Mouse (Mus musculus): ENCODE measurements around the gene Uggt1. TPM values are rescaled to one million over a fixed set of nuclear protein-coding genes. Genes with fewer than 3 reads are reported as not detected.

The Uggt1 gene
- total and polyA plus RNA-seq, 2 experiments from 2014 or later, result 16.0 to 26.7 TPM

DNA sequence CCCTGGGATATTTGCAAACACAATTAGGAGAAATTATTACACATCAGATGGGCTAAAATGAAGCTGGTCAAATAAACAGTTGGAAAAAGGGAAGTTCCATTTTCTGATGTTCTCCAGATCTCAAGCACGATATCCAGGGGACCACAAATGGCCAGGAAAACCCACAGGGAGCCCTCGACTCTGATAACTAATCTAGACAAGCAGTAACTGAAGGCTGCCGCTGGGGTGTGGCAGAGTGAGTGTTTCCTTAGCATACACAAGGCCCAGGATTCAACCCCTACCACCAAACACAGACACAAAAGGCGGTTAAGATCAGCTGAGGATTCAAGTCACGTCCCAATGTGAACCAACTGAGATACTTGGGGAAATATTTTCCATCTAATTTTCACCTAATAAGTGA lies 64.5 kb downstream of the Uggt1 start:
- Histone ChIP-seq H3K4me2 (ENCODE audit: low read depth, low read length) (no peak overlapping the region), H3K27ac (ENCODE audit: low read depth) (no peak overlapping the region), H3K9me3 (replicated peaks; ENCODE audit: control insufficient read depth, low read length) (no peaks in the 10 kb centered on the region), H3K9ac (replicated peaks; ENCODE audit: low read depth, low read length) (no peak overlapping the region), H3K36me3 (replicated peaks; ENCODE audit: control insufficient read depth, insufficient read depth, low read length) (peaks cover 68% of the 10 kb centered on the region), H3K4me3 (ENCODE audit: low read depth, low read length) (no peak overlapping the region), H3K27me3 (ENCODE audit: control insufficient read depth, insufficient read depth, low read length) (no peaks in the 10 kb centered on the region), H3K4me1 (ENCODE audit: control insufficient read depth, insufficient read depth) (no peaks in the 10 kb centered on the region)
- TF ChIP-seq EP300 (IDR thresholded peaks at IDR 0.05; ENCODE audit: low read depth), result no peak
- no peak for TF ChIP-seq CTCF (IDR thresholded peaks at IDR 0.05; ENCODE audit: low read depth)
- 70% methylated on average over 5 of the region's 5 CpGs for WGBS
- DNase-seq (ENCODE audit: low spot score) (no peak), ATAC-seq (ENCODE audit: insufficient read depth, low read depth) (no peak)

DNA sequence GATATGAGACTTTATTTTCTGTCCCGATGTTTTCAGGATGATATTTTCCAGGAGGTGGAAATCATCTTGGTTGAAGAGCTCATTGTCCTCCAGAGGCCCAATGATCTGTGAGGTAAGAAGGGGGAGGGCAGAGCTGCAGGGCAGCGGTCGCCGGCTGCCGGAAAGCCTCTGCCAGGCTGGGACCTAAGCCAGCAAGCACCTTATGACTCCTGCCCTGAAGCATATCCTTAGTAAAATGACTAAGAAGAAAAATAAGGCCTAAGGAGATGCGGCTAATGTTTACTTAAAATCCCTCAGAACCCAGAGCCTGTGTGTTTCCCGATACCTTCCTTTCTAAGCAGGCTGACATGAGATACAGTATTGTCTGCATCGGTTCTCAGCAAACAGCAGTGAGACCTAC lies 71.1 kb downstream of the Uggt1 start:
- no peak for ATAC-seq (ENCODE audit: insufficient read depth, low read depth)
- WGBS, result 61% methylated on average over 8 of the region's 8 CpGs
- H3K9ac ChIP-seq (replicated peaks; ENCODE audit: low read depth, low read length), result no peak overlapping the region

DNA sequence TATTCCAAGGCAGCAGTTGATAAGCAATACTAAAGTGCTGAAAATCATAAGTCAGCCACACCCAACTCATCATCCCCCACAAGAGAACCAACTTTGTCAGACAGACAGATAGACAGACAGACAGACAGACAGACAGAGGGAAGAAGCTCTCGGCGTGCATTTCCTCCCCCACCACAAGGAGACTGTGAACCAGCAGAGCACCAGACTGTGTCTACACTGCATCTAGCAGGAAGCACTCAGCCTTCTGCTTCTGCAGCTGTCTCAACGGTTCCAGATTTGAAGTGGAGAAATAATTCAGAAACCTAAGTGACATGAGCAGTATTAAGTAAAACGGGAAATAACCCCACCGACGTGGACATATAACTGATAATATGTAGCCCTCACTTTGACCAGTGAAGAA lies 71.6 kb downstream of the Uggt1 start:
- Histone ChIP-seq H3K4me2 (ENCODE audit: low read depth, low read length) (no peak overlapping the region), H3K9me3 (replicated peaks; ENCODE audit: control insufficient read depth, low read length) (no peaks in the 10 kb centered on the region), H3K27ac (ENCODE audit: low read depth) (no peak overlapping the region), H3K9ac (replicated peaks; ENCODE audit: low read depth, low read length) (no peak overlapping the region), H3K36me3 (replicated peaks; ENCODE audit: control insufficient read depth, insufficient read depth, low read length) (peaks cover 75% of the 10 kb centered on the region), H3K4me3 (ENCODE audit: low read depth, low read length) (no peak overlapping the region), H3K4me1 (ENCODE audit: control insufficient read depth, insufficient read depth) (no peaks in the 10 kb centered on the region), H3K27me3 (ENCODE audit: control insufficient read depth, insufficient read depth, low read length) (no peaks in the 10 kb centered on the region)
- no peak for DNase-seq (ENCODE audit: low spot score)
- ATAC-seq (ENCODE audit: insufficient read depth, low read depth), result no peak
- WGBS, result 88% methylated on average over 6 of the region's 6 CpGs
- TF ChIP-seq EP300 (IDR thresholded peaks at IDR 0.05; ENCODE audit: low read depth) (no peak), CTCF (IDR thresholded peaks at IDR 0.05; ENCODE audit: low read depth) (no peak)

More for the DNA sequence above, 71.1 kb downstream of the Uggt1 start:
- TF ChIP-seq EP300 (IDR thresholded peaks at IDR 0.05; ENCODE audit: low read depth), result no peak
- TF ChIP-seq CTCF (IDR thresholded peaks at IDR 0.05; ENCODE audit: low read depth), result no peak
- H3K4me3 ChIP-seq (ENCODE audit: low read depth, low read length), result no peak overlapping the region
- no peak for DNase-seq (ENCODE audit: low spot score)
- peaks cover 71% of the 10 kb centered on the region for H3K36me3 ChIP-seq (replicated peaks; ENCODE audit: control insufficient read depth, insufficient read depth, low read length)
- no peak overlapping the region for H3K4me2 ChIP-seq (ENCODE audit: low read depth, low read length)
- no peaks in the 10 kb centered on the region for H3K27me3 ChIP-seq (ENCODE audit: control insufficient read depth, insufficient read depth, low read length)
- no peak overlapping the region for H3K27ac ChIP-seq (ENCODE audit: low read depth)
- H3K4me1 ChIP-seq (ENCODE audit: control insufficient read depth, insufficient read depth), result no peaks in the 10 kb centered on the region
- no peaks in the 10 kb centered on the region for H3K9me3 ChIP-seq (replicated peaks; ENCODE audit: control insufficient read depth, low read length)

DNA sequence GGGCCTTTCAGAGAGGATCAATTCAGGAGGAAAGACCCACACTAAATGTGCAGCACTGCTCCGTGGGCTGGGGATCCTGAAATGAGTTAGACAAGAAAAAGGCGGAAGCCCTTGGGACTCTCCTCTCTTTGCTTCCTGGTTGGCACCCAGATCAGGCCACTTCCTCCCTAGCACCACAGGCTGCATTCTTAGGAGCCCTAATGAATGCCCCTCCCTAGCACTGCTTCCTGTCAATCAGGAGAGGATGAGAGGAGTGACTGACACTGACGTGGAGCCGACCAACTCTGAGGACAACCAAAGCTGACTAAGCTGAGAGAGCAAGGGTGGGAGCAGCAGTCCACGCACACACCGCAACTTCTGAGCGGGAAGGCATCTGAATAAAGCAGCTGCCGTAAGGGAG lies 81.8 kb downstream of the Uggt1 start:
- TF ChIP-seq CTCF (IDR thresholded peaks at IDR 0.05; ENCODE audit: low read depth) (no peak), EP300 (IDR thresholded peaks at IDR 0.05; ENCODE audit: low read depth) (no peak)
- no peaks in the 10 kb centered on the region; the same call in 1 of the 2 replicates for H3K4me1 ChIP-seq (ENCODE audit: control insufficient read depth, insufficient read depth)
- H3K27me3 ChIP-seq (ENCODE audit: control insufficient read depth, insufficient read depth, low read length), result no peaks in the 10 kb centered on the region
- no peak overlapping the region for H3K27ac ChIP-seq (ENCODE audit: low read depth)
- DNase-seq (ENCODE audit: low spot score) (no peak), ATAC-seq (ENCODE audit: insufficient read depth, low read depth) (peak; percentile 33; the same call in 1 of the 2 replicates)
- no peak overlapping the region for H3K4me3 ChIP-seq (ENCODE audit: low read depth, low read length)
- H3K36me3 ChIP-seq (replicated peaks; ENCODE audit: control insufficient read depth, insufficient read depth, low read length), result peaks cover 66% of the 10 kb centered on the region
- WGBS, result 62% methylated on average over 8 of the region's 8 CpGs
- H3K9me3 ChIP-seq (replicated peaks; ENCODE audit: control insufficient read depth, low read length), result no peaks in the 10 kb centered on the region
- H3K9ac ChIP-seq (replicated peaks; ENCODE audit: low read depth, low read length), result no peak overlapping the region
- H3K4me2 ChIP-seq (ENCODE audit: low read depth, low read length), result no peak overlapping the region

DNA sequence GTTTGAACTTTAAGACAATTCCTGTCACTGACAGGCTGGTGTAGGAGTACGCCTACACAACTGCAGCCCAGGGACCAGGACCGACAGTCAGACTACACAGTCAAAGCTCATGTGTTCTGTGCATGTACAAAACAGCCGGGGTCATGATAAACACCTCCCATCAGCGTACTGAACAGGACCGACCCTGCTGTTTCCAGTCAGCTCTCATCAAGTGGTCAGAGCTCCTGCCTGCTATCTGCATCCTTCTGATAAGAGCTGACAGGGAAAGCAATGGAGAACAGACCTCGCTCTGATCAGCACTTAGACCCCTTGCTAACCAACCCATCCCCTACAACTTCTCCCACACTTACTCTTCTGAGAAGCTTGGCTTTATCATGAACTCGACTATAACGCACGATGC lies 83.3 kb downstream of the Uggt1 start:
- TF ChIP-seq CTCF (IDR thresholded peaks at IDR 0.05; ENCODE audit: low read depth) (no peak), EP300 (IDR thresholded peaks at IDR 0.05; ENCODE audit: low read depth) (no peak)
- DNase-seq (ENCODE audit: low spot score) (no peak), ATAC-seq (ENCODE audit: insufficient read depth, low read depth) (no peak)
- no peak overlapping the region for H3K27ac ChIP-seq (ENCODE audit: low read depth)
- H3K27me3 ChIP-seq (ENCODE audit: control insufficient read depth, insufficient read depth, low read length), result no peaks in the 10 kb centered on the region
- no peaks in the 10 kb centered on the region; the same call in 1 of the 2 replicates for H3K4me1 ChIP-seq (ENCODE audit: control insufficient read depth, insufficient read depth)
- no peak overlapping the region for H3K4me2 ChIP-seq (ENCODE audit: low read depth, low read length)
- H3K36me3 ChIP-seq (replicated peaks; ENCODE audit: control insufficient read depth, insufficient read depth, low read length), result peaks cover 79% of the 10 kb centered on the region
- no peak overlapping the region for H3K9ac ChIP-seq (replicated peaks; ENCODE audit: low read depth, low read length)
- no peak overlapping the region for H3K4me3 ChIP-seq (ENCODE audit: low read depth, low read length)
- 39% methylated on average over 9 of the region's 9 CpGs for WGBS
- no peaks in the 10 kb centered on the region for H3K9me3 ChIP-seq (replicated peaks; ENCODE audit: control insufficient read depth, low read length)

DNA sequence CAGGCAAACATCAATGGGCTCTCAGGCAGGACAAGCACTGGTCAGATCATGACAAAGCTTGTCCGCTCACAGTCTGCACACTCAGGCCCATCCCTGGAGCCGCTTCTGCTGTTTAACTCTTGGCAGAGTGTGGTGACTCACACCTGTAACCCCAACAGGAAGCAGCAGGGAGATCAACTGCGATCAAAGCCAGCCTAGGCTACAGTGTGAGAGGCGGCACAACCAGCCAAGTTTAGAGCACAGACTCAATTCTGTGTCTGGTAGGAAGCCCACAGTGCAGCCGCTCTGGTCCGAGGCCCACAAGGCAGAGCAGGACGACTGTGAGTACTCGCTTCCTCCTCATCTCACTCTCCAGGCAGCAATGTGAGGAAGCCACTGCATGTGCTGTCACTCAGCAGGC lies 84.3 kb downstream of the Uggt1 start:
- peaks cover 81% of the 10 kb centered on the region for H3K36me3 ChIP-seq (replicated peaks; ENCODE audit: control insufficient read depth, insufficient read depth, low read length)
- WGBS, result 67% methylated on average over 8 of the region's 8 CpGs
- H3K27me3 ChIP-seq (ENCODE audit: control insufficient read depth, insufficient read depth, low read length), result no peaks in the 10 kb centered on the region
- TF ChIP-seq EP300 (IDR thresholded peaks at IDR 0.05; ENCODE audit: low read depth), result no peak
- TF ChIP-seq CTCF (IDR thresholded peaks at IDR 0.05; ENCODE audit: low read depth), result no peak
- H3K4me1 ChIP-seq (ENCODE audit: control insufficient read depth, insufficient read depth), result no peaks in the 10 kb centered on the region; the same call in 1 of the 2 replicates
- H3K4me3 ChIP-seq (ENCODE audit: low read depth, low read length), result no peak overlapping the region
- H3K9me3 ChIP-seq (replicated peaks; ENCODE audit: control insufficient read depth, low read length), result no peaks in the 10 kb centered on the region
- DNase-seq (ENCODE audit: low spot score) (no peak), ATAC-seq (ENCODE audit: insufficient read depth, low read depth) (no peak)
- peak overlapping the region; percentile 26; the same call in 1 of the 2 replicates for H3K27ac ChIP-seq (ENCODE audit: low read depth)
- H3K9ac ChIP-seq (replicated peaks; ENCODE audit: low read depth, low read length), result no peak overlapping the region
- no peak overlapping the region for H3K4me2 ChIP-seq (ENCODE audit: low read depth, low read length)

Data from heart, postnatal 0 days (tissue).